Mouse (Mus musculus) CH12.LX (cell line): ENCODE data around the gene Cacng2. TPM values are rescaled to one million over a fixed set of nuclear protein-coding genes. Genes with fewer than 3 reads are reported as not detected.

Experiments
- DNase-seq: peaks from one replicate; pipeline ENCODE4 v3.0.0-alpha.2; 2013; ENCODE audit errors: extremely low read depth
- H3K27ac ChIP-seq: 2 replicates; pipeline ENCODE4 v1.5.1; 2012; ENCODE audit warnings: low read depth, mild to moderate bottlenecking, control low read depth, moderate library complexity; ENCODE audit not compliant: insufficient read depth
- H3K27me3 ChIP-seq: replicated peaks from 2 replicates; pipeline ENCODE3; 2012; ENCODE audit warnings: inconsistent platforms
- H3K36me3 ChIP-seq, 2 experiments: replicated peaks in 1 of 2; 2 replicates each; pipeline versions ENCODE3 to v1.6.1; 2012; ENCODE audit warnings: inconsistent platforms in 1 of 2, low read length in 1 of 2, mild to moderate bottlenecking in 1 of 2, mixed read lengths in 1 of 2, moderate library complexity in 1 of 2; ENCODE audit not compliant: control insufficient read depth in 1 of 2, insufficient read depth in 1 of 2
- H3K4me1 ChIP-seq, 2 experiments: 2 replicates each; pipeline ENCODE4 v1.6.1; 2012; ENCODE audit warnings: inconsistent platforms in 1 of 2, moderate library complexity in 1 of 2; ENCODE audit not compliant: insufficient read depth in 2 of 2, control insufficient read depth in 1 of 2
- H3K4me2 ChIP-seq: 2 replicates; pipeline ENCODE4 v1.6.1; 2012; ENCODE audit warnings: low read depth, mild to moderate bottlenecking, control low read depth; ENCODE audit not compliant: poor library complexity, insufficient read depth, severe bottlenecking
- H3K4me3 ChIP-seq, 3 experiments: fragments of 150-350 bp in 1 of 3; sonication (generic) in 1 of 3; replicated peaks in 1 of 3; 2 replicates each; pipeline versions ENCODE3 to v1.5.1; 2011 to 2012; ENCODE audit warnings: low read depth in 2 of 3, low read length in 2 of 3, mild to moderate bottlenecking in 2 of 3, moderate library complexity in 2 of 3, control low read depth in 1 of 3, improper control_type of control experiment in 1 of 3, inconsistent platforms in 1 of 3, mixed read lengths in 1 of 3; ENCODE audit not compliant: poor library complexity in 1 of 3
- H3K79me2 ChIP-seq: replicated peaks from 2 replicates; pipeline ENCODE4 v1.6.1; 2012; ENCODE audit warnings: mild to moderate bottlenecking, moderate library complexity; ENCODE audit not compliant: control insufficient read depth, poor library complexity, insufficient read depth, severe bottlenecking; ENCODE audit errors: extremely low read depth
- H3K9ac ChIP-seq: 2 replicates; pipeline ENCODE4 v1.6.1; 2012; ENCODE audit warnings: low read depth, mild to moderate bottlenecking, control low read depth, moderate library complexity; ENCODE audit not compliant: insufficient read depth
- H3K9me3 ChIP-seq: replicated peaks from 2 replicates; pipeline ENCODE3; 2012; ENCODE audit warnings: low read length, inconsistent platforms, mixed read lengths
- BHLHE40 ChIP-seq: IDR thresholded peaks from 2 replicates; pipeline ENCODE4 v1.6.1; 2011; ENCODE audit warnings: mild to moderate bottlenecking, low read depth, low read length, improper control_type of control experiment
- CHD2 ChIP-seq: IDR thresholded peaks from 2 replicates; pipeline ENCODE4 v1.6.1; 2011; ENCODE audit warnings: low read length, improper control_type of control experiment
- CTCF ChIP-seq, 2 experiments: IDR thresholded peaks in 1 of 2; conservative IDR thresholded peaks in 1 of 2; 2 replicates each; pipeline ENCODE4 v1.5.1; 2011 to 2012; ENCODE audit warnings: low read depth in 2 of 2, low read length in 2 of 2, improper control_type of control experiment in 1 of 2, inconsistent platforms in 1 of 2, mild to moderate bottlenecking in 1 of 2, moderate library complexity in 1 of 2
- ELF1 ChIP-seq: IDR thresholded peaks from 2 replicates; pipeline ENCODE4 v1.6.1; 2014; ENCODE audit warnings: low read depth, mild to moderate bottlenecking, inconsistent platforms, low read length, improper control_type of control experiment
- EP300 ChIP-seq: IDR thresholded peaks from 2 replicates; pipeline ENCODE4 v1.6.1; 2011; ENCODE audit warnings: low read length, improper control_type of control experiment
- ETS1 ChIP-seq: conservative IDR thresholded peaks from 2 replicates; pipeline ENCODE4 v1.6.1; 2012; ENCODE audit warnings: low read depth, mild to moderate bottlenecking, inconsistent platforms, low read length, improper control_type of control experiment, moderate library complexity
- HCFC1 ChIP-seq: IDR thresholded peaks from 2 replicates; pipeline ENCODE4 v1.6.1; 2012; ENCODE audit warnings: low read depth, mild to moderate bottlenecking, inconsistent platforms, low read length, improper control_type of control experiment
- IRF4 ChIP-seq: IDR thresholded peaks from 2 replicates; pipeline ENCODE4 v1.6.1; 2014; ENCODE audit warnings: low read depth, mild to moderate bottlenecking, inconsistent platforms, low read length, improper control_type of control experiment
- JUN ChIP-seq: IDR thresholded peaks from 2 replicates; pipeline ENCODE4 v1.6.1; 2011; ENCODE audit warnings: low read depth, mild to moderate bottlenecking, low read length, improper control_type of control experiment, moderate library complexity; ENCODE audit not compliant: insufficient read depth
- MAFK ChIP-seq: IDR thresholded peaks from 2 replicates; pipeline ENCODE4 v1.6.1; 2011; ENCODE audit warnings: low read length, improper control_type of control experiment; ENCODE audit not compliant: insufficient replicate concordance
- MAX ChIP-seq: IDR thresholded peaks from 2 replicates; pipeline ENCODE4 v1.6.1; 2011; ENCODE audit warnings: low read length, improper control_type of control experiment
- MAZ ChIP-seq: IDR thresholded peaks from 2 replicates; pipeline ENCODE4 v1.6.1; 2012; ENCODE audit warnings: low read depth, mild to moderate bottlenecking, inconsistent platforms, low read length, improper control_type of control experiment, moderate library complexity
- MEF2A ChIP-seq: IDR thresholded peaks from 2 replicates; pipeline ENCODE4 v1.6.1; 2014; ENCODE audit warnings: low read depth, mild to moderate bottlenecking, inconsistent platforms, low read length, improper control_type of control experiment, borderline replicate concordance
- MXI1 ChIP-seq: IDR thresholded peaks from 2 replicates; pipeline ENCODE4 v1.6.1; 2011; ENCODE audit warnings: mild to moderate bottlenecking, low read depth, low read length, improper control_type of control experiment
- NELFE ChIP-seq: IDR thresholded peaks from 2 replicates; pipeline ENCODE4 v1.6.1; 2011; ENCODE audit warnings: low read depth, low read length, improper control_type of control experiment
- NRF1 ChIP-seq: IDR thresholded peaks from 2 replicates; pipeline ENCODE4 v1.6.1; 2014; ENCODE audit warnings: low read depth, mild to moderate bottlenecking, inconsistent platforms, low read length, improper control_type of control experiment, moderate library complexity
- PAX5 ChIP-seq: IDR thresholded peaks from 2 replicates; pipeline ENCODE4 v1.6.1; 2012; ENCODE audit warnings: low read length, inconsistent platforms, mixed read lengths
- POLR2A ChIP-seq: IDR thresholded peaks from 2 replicates; pipeline ENCODE4 v1.6.1; 2011; ENCODE audit warnings: low read depth, mild to moderate bottlenecking, improper control_type of control experiment, low read length
- RAD21 ChIP-seq: IDR thresholded peaks from 2 replicates; pipeline ENCODE4 v1.6.1; 2011; ENCODE audit warnings: low read depth, mild to moderate bottlenecking, low read length, improper control_type of control experiment, moderate library complexity
- RCOR1 ChIP-seq: conservative IDR thresholded peaks from 2 replicates; pipeline ENCODE4 v1.6.1; 2012; ENCODE audit warnings: low read depth, mild to moderate bottlenecking, inconsistent platforms, low read length, improper control_type of control experiment
- TBP ChIP-seq: conservative IDR thresholded peaks from 2 replicates; pipeline ENCODE4 v1.6.1; 2011; ENCODE audit warnings: low read depth, low read length, improper control_type of control experiment
- USF1 ChIP-seq: IDR thresholded peaks from 2 replicates; pipeline ENCODE4 v1.6.1; 2014; ENCODE audit warnings: low read depth, mild to moderate bottlenecking, inconsistent platforms, low read length, improper control_type of control experiment
- ZKSCAN1 ChIP-seq: IDR thresholded peaks from 2 replicates; pipeline ENCODE4 v1.6.1; 2012; ENCODE audit warnings: low read depth, inconsistent platforms, low read length, improper control_type of control experiment, borderline replicate concordance
- ZMIZ1 ChIP-seq: IDR thresholded peaks from 2 replicates; pipeline ENCODE4 v1.6.1; 2012; ENCODE audit warnings: low read depth, mild to moderate bottlenecking, inconsistent platforms, low read length, improper control_type of control experiment
- dilution Hi-C: fragments of 300-500 bp; cut with MboI; formaldehyde crosslinking; loops from 2 replicates; pipeline ENCODE4 v1.14.3; 2020; ENCODE audit warnings: low sequenced_read_pairs; ENCODE audit not compliant: extremely low pct_unique_long_range_greater_than_20kb, extremely low pct_ligation_motif_present
- in situ Hi-C: fragments of 300-500 bp; cut with MboI; formaldehyde crosslinking; loops from 3 replicates; pipeline ENCODE4 v1.14.3; 2019; ENCODE audit warnings: low sequenced_read_pairs, low pct_ligation_motif_present, low pct_unique_long_range_greater_than_20kb, mixed read lengths
- polyA plus RNA-seq: library from polyadenylated mRNA; unstranded; fragments of >175 nt; gene quantifications from 2 replicates; pipeline ENCODE4 v1.2.1, GENCODE M21; 2012; ENCODE audit warnings: low read depth; ENCODE audit not compliant: insufficient read length
- total RNA-seq, 2 experiments: library from RNA; depleted of rRNA; stranded (reverse); fragments of 300-350 nt in 1 of 2; fragments of >200 nt in 1 of 2; gene quantifications; 2 replicates each; pipeline ENCODE4 v1.2.3; 2012 to 2014

The Cacng2 gene
- total and polyA plus RNA-seq, 3 experiments = not detected

- H3K27ac ChIP-seq = no peak overlapping the region
- H3K79me2 ChIP-seq = no peaks in the 10 kb centered on the region
- no peak overlapping the region for H3K4me3 ChIP-seq
- DNase-seq = no peak
- no peak overlapping the region for H3K9ac ChIP-seq
- H3K36me3 ChIP-seq = no peaks in the 10 kb centered on the region
- in situ Hi-C loops = no loop called here
- TF ChIP-seq ZMIZ1 (no peak), USF1 (no peak), IRF4 (no peak), TBP (no peak), CTCF (conservative IDR thresholded peaks at IDR 0.05 in 1 of 2, IDR thresholded peaks at IDR 0.05 in 1 of 2; ENCODE audit: low read depth in 2 of 2, low read length in 2 of 2) (no peak), ELF1 (no peak), NRF1 (no peak), CHD2 (no peak), EP300 (no peak), PAX5 (no peak), MXI1 (no peak), MAFK (no peak), BHLHE40 (no peak), NELFE (no peak), RCOR1 (no peak), MAX (no peak), MEF2A (no peak), ETS1 (no peak)
- dilution Hi-C loops = no loop called here
- no peak overlapping the region for H3K4me2 ChIP-seq
- peaks cover 66% of the 10 kb centered on the region for H3K27me3 ChIP-seq
- peaks cover 0 to 3% of the 10 kb centered on the region in 2 experiments; a peak in 1 of 4 replicates for H3K4me1 ChIP-seq
- H3K9me3 ChIP-seq = no peaks in the 10 kb centered on the region
These were observed 40.8 kb downstream of the Cacng2 start for GRCm38 (mm10) chr15:78078776-78079628.

- H3K79me2 ChIP-seq = no peaks in the 10 kb centered on the region
- H3K27me3 ChIP-seq = peaks cover 73% of the 10 kb centered on the region
- no peak for DNase-seq
- TF ChIP-seq POLR2A (no peak), IRF4 (no peak), ZKSCAN1 (no peak), JUN (no peak), MAZ (no peak), RCOR1 (no peak), USF1 (no peak), TBP (no peak), RAD21 (no peak), HCFC1 (no peak)
- dilution Hi-C loops (no loop called here), in situ Hi-C loops (no loop called here)
- no peak overlapping the region for H3K27ac ChIP-seq
- peaks cover 0 to 3% of the 10 kb centered on the region in 2 experiments; a peak in 1 of 4 replicates for H3K4me1 ChIP-seq
- H3K4me3 ChIP-seq = no peak overlapping the region
- H3K9ac ChIP-seq = no peak overlapping the region
- no peak overlapping the region for H3K4me2 ChIP-seq
- no peaks in the 10 kb centered on the region for H3K9me3 ChIP-seq
- H3K36me3 ChIP-seq = no peaks in the 10 kb centered on the region
These were observed 41.6 kb downstream of the Cacng2 start for GRCm38 (mm10) chr15:78078206-78078605.
